Mouse (Mus musculus) hematopoietic stem cell, adult 5-6 weeks (primary cell): Measurements from ENCODE around the gene Ly6g6e. TPM values are rescaled to one million over a fixed set of nuclear protein-coding genes. Genes with fewer than 3 reads are reported as not detected.

Source experiments
- ATAC-seq, 2 experiments: fragments of 125-278 bp in 1 of 2; replicated peaks in 1 of 2; 2 replicates each; pipeline ENCODE4 v1.8.0; 2016 to 2017; ENCODE audit warnings: inconsistent platforms in 2 of 2, mild to moderate bottlenecking in 2 of 2, moderate number of reproducible peaks in 2 of 2, low read depth in 1 of 2, moderate TSS enrichment in 1 of 2; ENCODE audit not compliant: low FRiP score in 2 of 2, poor library complexity in 2 of 2, severe bottlenecking in 2 of 2, insufficient read depth in 1 of 2, low TSS enrichment in 1 of 2
- total RNA-seq: library from RNA; stranded (forward); fragments of 172-1452, 232-1000 nt; gene quantifications from 2 replicates; pipeline ENCODE4 v1.2.3, GENCODE M21; 2017

The Ly6g6e gene
- total RNA-seq, 1 experiment from 2014 or later = not detected

DNA sequence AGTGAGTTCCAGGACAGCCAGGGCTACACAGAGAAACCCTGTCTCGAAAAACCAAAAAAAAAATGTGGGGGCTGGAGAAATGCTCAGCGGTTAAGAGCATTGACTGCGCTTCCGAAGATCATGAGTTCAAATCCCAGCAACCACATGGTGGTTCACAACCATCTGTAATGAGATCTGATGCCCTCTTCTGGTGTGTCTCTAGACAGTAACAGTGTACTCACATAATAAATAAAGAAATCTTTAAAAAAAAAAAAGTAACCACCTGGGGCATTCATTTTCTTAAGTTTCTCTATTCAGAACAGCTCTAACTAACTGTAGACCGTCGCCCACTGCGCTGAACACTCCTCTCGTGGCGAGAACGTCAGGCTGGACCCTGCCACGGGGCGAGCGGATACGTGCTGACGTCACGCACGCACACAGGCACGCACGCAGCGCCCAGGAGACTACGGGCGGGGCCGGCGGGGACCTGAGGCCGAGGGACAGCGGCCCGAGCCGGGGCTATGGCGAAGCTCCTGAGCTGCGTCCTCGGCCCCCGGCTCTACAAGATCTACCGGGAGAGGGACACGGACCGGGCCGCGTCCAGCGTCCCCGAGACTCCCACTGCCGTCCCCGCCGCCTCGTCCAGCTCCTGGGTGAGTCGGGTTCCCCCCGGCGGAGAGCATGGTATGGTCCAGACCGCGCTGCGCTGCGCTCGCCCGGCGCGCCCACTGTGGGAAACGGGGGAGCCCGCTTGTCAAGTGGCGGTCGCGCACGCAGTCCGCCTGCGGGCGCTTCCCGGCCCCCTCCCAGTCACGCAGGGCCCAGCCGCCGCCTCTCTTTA is 12.3 kb downstream of the Ly6g6e start, which contains the start of gene Abhd16a:
TSS of gene Abhd16a (plus strand) at position 439 of the 820 bp plus-strand sequence.
- ATAC-seq = peak; percentile 96 to 98

DNA sequence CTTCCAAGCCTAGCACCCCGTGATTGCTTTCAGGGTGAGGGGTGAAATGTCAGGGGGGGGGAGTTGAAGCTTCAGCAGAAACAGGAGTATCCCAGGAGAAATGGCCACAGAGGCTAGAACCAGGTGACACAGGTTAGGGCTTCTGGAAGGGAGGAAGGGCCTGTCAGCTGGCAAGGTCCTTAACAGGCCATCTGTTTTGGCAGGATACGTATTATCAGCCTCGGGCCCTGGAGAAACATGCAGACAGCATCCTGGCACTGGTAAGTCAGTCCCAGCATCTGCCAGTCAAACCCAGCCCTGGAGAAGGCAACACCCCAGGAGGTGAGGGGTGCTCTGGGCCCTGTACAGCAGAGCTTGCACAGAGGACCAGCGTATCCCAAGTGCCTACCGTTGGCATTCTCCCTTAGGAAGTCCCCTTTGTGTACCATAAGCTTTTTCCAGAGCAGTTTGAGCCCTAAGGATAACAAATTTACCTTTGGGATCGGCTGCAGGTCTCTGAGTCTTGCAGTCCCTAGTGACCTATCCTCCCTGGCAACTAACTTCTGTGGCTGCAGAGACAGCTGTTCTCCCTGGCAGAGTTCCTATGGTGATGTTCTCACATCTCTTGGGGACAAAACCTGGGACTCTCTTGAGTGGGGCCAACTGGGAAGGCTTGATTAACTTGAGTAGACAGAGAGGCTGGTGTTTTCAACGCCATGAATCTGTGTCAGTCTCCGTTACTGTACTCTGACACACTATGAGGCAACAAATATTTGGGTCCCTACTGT is 13.6 kb downstream of the Ly6g6e start:
- 0 out of 4 replicates have a peak, but pooled peaks of 1 of the 2 experiments have one; percentile 9 for ATAC-seq

- ATAC-seq = no peak
These were observed 15.9 kb downstream of the Ly6g6e start for GRCm38 (mm10) chr17:35092403-35093198.

DNA sequence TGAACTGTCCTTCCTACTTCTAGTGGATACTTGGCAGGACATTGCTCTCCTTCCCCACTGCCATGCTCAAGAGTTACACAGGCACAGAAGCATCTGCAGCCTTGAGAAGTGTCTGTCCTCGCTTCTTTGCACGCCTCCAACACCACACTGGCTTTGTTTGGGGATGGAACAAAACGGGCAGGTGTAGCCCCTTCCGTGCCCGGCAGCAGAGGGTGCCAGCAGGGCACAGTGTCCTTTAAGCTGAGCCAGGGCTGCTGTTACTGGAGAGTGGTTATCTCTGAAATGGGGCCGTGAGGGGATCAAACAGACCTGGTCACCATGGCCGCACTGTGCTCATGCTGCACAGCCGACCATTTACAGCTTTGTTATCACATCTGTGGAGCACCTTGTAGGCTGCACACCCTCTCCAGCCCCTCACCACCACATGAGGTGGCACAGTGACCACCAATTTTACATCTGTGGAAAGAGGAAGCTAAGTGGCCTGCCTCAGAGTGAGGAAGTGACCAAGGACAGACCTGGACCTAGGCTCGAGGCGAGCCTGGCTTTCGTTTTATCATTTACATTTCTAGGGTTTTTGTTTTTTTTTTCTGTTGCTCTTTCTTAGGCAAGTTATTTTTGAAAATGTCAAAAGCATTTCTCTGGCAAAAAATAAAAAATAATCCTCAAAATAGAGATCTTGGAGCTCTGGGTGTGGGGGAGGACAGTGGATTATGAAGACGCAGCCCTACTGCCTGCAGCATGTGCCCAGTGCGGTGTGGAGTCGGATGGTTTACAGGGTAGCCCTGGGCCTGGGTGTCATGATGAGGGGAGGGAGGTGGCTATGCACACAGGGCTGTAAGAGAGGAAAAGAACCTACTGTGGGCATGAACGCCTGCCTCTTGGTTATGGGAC is 18.0 kb downstream of the Ly6g6e start:
- ATAC-seq = no peak

GRCm38 (mm10) chr17:35096597-35096996 is 19.9 kb downstream of the Ly6g6e start:
- ATAC-seq = no peak

- ATAC-seq = no peak
These were observed 20.5 kb downstream of the Ly6g6e start for GRCm38 (mm10) chr17:35097164-35097655.

DNA sequence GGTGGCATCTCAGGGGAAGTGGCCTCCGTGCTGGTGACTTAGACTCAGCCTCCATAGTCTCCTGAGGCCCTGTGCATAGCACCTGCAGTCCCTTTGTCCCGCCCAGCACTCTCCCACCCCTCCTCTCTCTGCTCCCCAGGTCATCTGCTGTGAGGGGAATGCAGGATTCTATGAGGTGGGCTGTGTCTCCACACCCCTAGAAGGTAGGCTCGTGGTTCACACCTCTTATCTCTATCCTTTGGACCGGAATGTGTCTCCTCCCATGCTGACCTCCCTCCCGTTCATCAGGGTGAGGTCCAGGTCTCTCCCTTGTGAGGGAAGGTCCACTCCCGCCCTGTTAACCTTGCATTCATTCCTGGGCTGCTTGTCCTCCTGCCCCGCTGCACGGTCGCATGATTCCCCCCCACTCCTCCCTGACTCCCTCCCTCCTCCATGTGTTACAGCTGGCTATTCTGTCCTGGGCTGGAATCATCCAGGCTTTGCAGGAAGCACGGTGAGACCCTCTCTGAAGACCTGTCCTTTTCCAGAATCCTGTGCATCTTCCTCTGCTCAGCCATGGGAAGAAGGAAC is 23.6 kb downstream of the Ly6g6e start:
- no peak for ATAC-seq

GRCm38 (mm10) chr17:35101161-35101560 is 24.5 kb downstream of the Ly6g6e start:
- no peak for ATAC-seq

DNA sequence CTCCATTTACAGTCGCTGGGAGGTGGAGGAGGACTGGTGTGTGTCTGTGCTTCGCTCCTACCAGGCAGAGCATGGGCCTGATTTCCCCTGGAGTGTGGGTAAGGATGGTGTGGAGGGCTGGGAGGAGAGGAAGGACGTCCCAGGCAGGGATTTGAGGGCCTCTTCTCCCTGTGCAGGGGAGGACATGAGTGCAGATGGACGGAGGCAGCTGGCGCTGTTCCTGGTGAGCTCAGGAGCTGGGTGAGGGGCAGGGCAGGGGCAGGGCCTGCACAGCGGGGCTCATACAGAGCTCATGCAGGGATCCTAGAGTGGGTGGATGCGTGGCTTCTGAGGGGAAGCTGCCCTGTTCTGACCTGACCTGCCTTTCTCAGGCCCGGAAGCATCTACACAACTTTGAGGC is 25.6 kb downstream of the Ly6g6e start:
- no peak for ATAC-seq

- ATAC-seq = no peak
These were observed 26.6 kb downstream of the Ly6g6e start for GRCm38 (mm10) chr17:35103221-35103690.

- no peak for ATAC-seq
These were observed 27.4 kb downstream of the Ly6g6e start for GRCm38 (mm10) chr17:35104079-35104478.

DNA sequence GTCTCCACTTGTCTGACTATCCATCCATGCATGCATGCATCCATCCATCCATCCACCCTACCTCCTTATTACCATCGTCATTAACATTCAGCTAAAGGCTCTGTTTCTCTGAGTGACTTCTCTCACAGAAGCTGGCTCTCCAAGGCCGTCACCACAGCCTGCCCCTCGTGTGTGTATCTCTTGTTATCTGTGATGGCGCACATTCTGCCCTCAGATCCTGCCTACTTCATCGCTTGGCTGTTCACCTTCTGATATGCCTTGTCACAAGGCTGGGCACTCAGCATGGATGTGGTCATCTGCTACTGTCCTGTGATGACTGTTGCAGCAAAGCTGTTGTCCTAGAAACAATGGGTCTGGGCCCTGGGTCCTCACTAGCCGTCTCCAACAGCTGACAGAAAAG is 28.1 kb downstream of the Ly6g6e start:
- no peak; a peak in 1 of 4 replicates for ATAC-seq

GRCm38 (mm10) chr17:35105740-35106389 is 29.2 kb downstream of the Ly6g6e start:
- ATAC-seq = no peak

DNA sequence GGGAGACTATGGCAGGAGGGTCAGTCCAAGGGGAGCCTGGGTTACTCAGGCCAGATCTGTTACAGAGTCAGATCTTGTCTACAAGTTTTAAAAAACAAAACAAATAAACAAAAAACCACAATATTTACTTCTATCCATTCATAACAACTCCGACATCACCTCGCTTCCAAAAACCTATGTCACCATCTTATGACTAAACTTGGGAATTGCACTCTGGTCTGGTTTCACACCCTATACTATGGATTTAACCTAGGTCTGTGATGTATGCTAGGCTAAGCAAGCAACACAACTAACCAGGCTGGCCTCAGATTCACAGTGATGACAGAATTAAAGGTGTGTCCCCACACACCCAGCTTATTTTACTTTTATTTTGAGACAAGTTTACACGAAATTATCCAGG is 29.8 kb downstream of the Ly6g6e start:
- no peak for ATAC-seq

DNA sequence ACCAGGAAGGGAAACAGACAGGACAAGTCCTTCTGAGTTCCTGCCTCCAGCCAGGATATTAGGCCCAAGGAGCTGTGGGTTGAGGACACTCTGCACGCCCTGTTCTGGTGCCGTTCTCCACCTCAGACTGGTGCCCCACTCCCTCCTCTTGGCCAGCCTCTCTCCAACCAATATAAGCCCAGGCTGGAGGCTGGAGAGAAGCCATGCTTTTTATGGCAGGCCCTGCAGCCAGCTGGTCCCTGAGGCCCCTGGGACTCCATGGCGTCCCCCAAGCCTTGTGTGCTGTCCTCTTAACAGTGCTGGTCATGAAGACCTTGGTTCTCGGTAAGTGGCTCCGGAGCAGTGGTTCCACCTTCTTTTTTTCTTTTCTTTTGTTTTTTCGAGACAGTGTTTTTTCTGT is 31.4 kb downstream of the Ly6g6e start, which contains the start of gene Ly6g5c:
TSS of gene Ly6g5c (plus strand) at position 183 of the 400 bp plus-strand sequence.
- no peak for ATAC-seq

DNA sequence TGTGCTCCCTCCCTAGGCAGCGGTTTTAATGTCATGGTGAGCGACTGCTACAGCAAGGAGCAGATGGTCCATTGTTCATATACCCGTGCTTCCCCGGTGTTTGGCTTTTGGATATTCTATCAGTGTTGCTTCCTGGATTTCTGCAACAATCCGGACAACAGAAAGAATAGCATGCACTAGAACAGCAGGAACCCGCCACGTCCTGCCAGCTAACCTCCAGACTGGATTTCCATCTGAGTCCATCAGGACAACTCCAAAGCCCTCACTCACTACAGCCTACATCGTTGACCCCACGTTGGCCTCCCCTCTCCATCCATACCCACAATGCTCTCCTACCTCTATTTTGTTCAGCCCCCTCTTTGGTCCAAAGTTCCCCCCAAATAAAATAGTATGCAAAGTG is 35.1 kb downstream of the Ly6g6e start:
- ATAC-seq = no peak
